Mouse (Mus musculus) ES-E14 (cell line): ENCODE measurements around the gene Immt. TPM values are rescaled to one million over a fixed set of nuclear protein-coding genes. Genes with fewer than 3 reads are reported as not detected.

Experiments
- DNase-seq: peaks from one replicate; pipeline ENCODE4 v3.0.0-alpha.2; 2013; ENCODE audit warnings: low read depth, low spot score
- H3K27ac ChIP-seq: 2 replicates; pipeline ENCODE4 v1.5.1; 2012; ENCODE audit warnings: low read depth, mild to moderate bottlenecking, low read length, moderate library complexity, mixed read lengths; ENCODE audit not compliant: poor library complexity, insufficient read depth, severe bottlenecking
- H3K36me3 ChIP-seq: 2 replicates; pipeline ENCODE4 v1.6.1; 2012; ENCODE audit warnings: mild to moderate bottlenecking, low read length, moderate library complexity, mixed read lengths; ENCODE audit not compliant: control insufficient read depth, poor library complexity, insufficient read depth, severe bottlenecking
- H3K4me1 ChIP-seq, 2 experiments: fragments of 150-350 bp in 1 of 2; sonication (generic) in 1 of 2; 2 replicates each; pipeline ENCODE4 v1.6.1; 2012; ENCODE audit warnings: low read length in 2 of 2, mild to moderate bottlenecking in 1 of 2, mixed read lengths in 1 of 2; ENCODE audit not compliant: control insufficient read depth in 2 of 2, insufficient read depth in 2 of 2, poor library complexity in 1 of 2
- H3K4me3 ChIP-seq, 2 experiments: fragments of 150-350 bp in 1 of 2; sonication (generic) in 1 of 2; 2 replicates each; pipeline ENCODE4 v1.5.1; 2012; ENCODE audit warnings: low read length in 2 of 2, low read depth in 1 of 2, mild to moderate bottlenecking in 1 of 2, mixed read lengths in 1 of 2; ENCODE audit not compliant: insufficient read depth in 1 of 2, poor library complexity in 1 of 2, severe bottlenecking in 1 of 2
- H3K9ac ChIP-seq: 2 replicates; pipeline ENCODE4 v1.6.1; 2012; ENCODE audit warnings: low read depth, mild to moderate bottlenecking, low read length, mixed read lengths; ENCODE audit not compliant: poor library complexity, insufficient read depth, severe bottlenecking
- H3K9me3 ChIP-seq: fragments of 150-350 bp; sonication (generic); 2 replicates; pipeline ENCODE4 v1.6.1; 2012; ENCODE audit warnings: low read depth, mild to moderate bottlenecking, low read length; ENCODE audit not compliant: control insufficient read depth, insufficient read depth
- CHD2 ChIP-seq: IDR thresholded peaks from 2 replicates; pipeline ENCODE4 v1.6.1; 2014; ENCODE audit warnings: mild to moderate bottlenecking, low read depth, low read length, inconsistent platforms
- HCFC1 ChIP-seq: IDR thresholded peaks from 2 replicates; pipeline ENCODE4 v1.6.1; 2012; ENCODE audit warnings: low read length, inconsistent platforms, borderline replicate concordance; ENCODE audit not compliant: insufficient read depth
- MAFK ChIP-seq: IDR thresholded peaks from 2 replicates; pipeline ENCODE4 v1.6.1; 2014; ENCODE audit warnings: mild to moderate bottlenecking, low read depth, low read length, inconsistent platforms; ENCODE audit not compliant: insufficient read depth
- ZC3H11A ChIP-seq: IDR thresholded peaks from 2 replicates; pipeline ENCODE4 v1.6.1; 2012; ENCODE audit warnings: low read depth, mild to moderate bottlenecking, inconsistent platforms, low read length, borderline replicate concordance
- ZNF384 ChIP-seq: IDR thresholded peaks from 2 replicates; pipeline ENCODE4 v1.6.1; 2012; ENCODE audit warnings: low read depth, low read length, inconsistent platforms
- in situ Hi-C, 2 experiments: fragments of 600-800 bp; cut with MboI; formaldehyde crosslinking; loops; one replicate each; pipeline ENCODE4 v1.15.1; 2025; ENCODE audit warnings: low sequenced_read_pairs in 2 of 2, inconsistent platforms in 1 of 2; ENCODE audit not compliant: unreplicated experiment in 2 of 2
- total RNA-seq: library from RNA; depleted of rRNA; stranded (reverse); fragments of 300-350 nt; gene quantifications from 2 replicates; pipeline ENCODE4 v1.2.3, GENCODE M21; 2012

Immt gene
- total RNA-seq, 1 experiment: 181 TPM

DNA sequence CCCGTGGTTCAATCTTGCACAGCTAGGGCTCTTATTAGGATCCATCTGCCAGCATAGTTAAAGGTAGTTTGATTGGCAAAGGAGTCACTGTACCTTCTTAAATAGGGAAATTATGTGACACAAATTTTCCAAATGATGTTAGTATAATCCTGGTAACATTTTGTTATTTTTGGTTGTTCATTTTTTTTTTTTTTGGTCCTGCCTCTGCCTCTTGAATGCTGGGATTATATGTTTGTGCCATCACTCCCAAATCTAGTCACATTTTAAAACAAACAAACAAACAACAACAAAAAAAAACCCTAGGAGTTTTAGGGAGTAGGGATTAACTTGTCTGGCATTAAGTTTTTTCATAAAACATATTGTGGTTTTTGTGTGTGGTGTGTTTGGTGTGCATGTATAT, 4.3 kb upstream of the Immt start, which contains the start of gene Mrpl35:
TSS of gene Mrpl35 (minus strand) at position 101 of the 400 bp plus-strand sequence.
- no peak for TF ChIP-seq HCFC1
- TF ChIP-seq CHD2: no peak
- no peak for TF ChIP-seq ZNF384
- TF ChIP-seq ZC3H11A: no peak
- no peak for TF ChIP-seq MAFK
- Histone ChIP-seq H3K36me3 (no peaks in the 10 kb centered on the region), H3K9ac (no peak within 1 kb of the TSS), H3K4me3 (no peak within 1 kb of the TSS), H3K4me1 (peaks cover 0 to 3% of the 10 kb centered on the region in 2 experiments; a peak in 2 of 4 replicates), H3K27ac (no peak within 1 kb of the TSS), H3K9me3 (no peaks in the 10 kb centered on the region)
- no peak for DNase-seq
- in situ Hi-C loops: no loop called here

- in situ Hi-C loops: no loop called here
- peaks cover 0 to 5% of the 10 kb centered on the region in 2 experiments; a peak in 2 of 4 replicates for H3K4me1 ChIP-seq
- H3K36me3 ChIP-seq: no peaks in the 10 kb centered on the region
- H3K4me3 ChIP-seq: peak overlapping the region; percentile 12 to 87; a peak in 2 of 4 replicates
- DNase-seq: no peak
- no peaks in the 10 kb centered on the region for H3K9me3 ChIP-seq
- no peak overlapping the region for H3K27ac ChIP-seq
- H3K9ac ChIP-seq: no peak overlapping the region
- TF ChIP-seq CHD2 (no peak), ZNF384 (no peak), ZC3H11A (no peak), MAFK (no peak), HCFC1 (no peak)
Measured at GRCm38 (mm10) chr6:71829768-71830167, 1.4 kb upstream of the Immt start.

DNA sequence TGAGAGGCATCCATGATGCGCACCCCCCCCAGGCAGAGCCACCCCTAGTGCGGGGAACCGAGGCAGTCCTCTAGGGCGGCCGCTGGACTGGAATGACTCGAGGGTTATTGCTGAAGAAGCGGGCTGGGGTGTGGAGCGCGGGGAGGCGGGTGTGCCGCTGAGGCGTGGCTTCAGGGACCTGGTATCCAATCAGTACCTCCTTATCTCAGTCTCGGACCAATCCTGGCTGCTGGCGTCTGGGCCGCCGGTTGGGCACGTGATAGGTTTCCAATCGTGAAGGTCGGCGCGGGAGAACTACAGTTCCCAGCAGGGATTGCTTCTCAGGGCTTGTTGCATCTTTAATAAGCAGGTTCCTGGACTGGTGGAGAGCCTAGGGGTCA, 440 bp downstream of the Immt start:
- no peaks in the 10 kb centered on the region for H3K9me3 ChIP-seq
- in situ Hi-C loops: no loop called here
- H3K36me3 ChIP-seq: no peaks in the 10 kb centered on the region
- 0 out of 2 replicates have a peak, but pooled peaks have one; percentile 2 for TF ChIP-seq MAFK
- peak; percentile 93 for TF ChIP-seq HCFC1
- TF ChIP-seq ZNF384: no peak
- H3K4me1 ChIP-seq: peaks cover 0 to 8% of the 10 kb centered on the region in 2 experiments; a peak in 2 of 4 replicates
- H3K9ac ChIP-seq: peak overlapping the region; percentile 98
- DNase-seq: peak; percentile 93
- H3K4me3 ChIP-seq: peak overlapping the region; percentile 87 to 96
- H3K27ac ChIP-seq: peak overlapping the region; percentile 95

DNA sequence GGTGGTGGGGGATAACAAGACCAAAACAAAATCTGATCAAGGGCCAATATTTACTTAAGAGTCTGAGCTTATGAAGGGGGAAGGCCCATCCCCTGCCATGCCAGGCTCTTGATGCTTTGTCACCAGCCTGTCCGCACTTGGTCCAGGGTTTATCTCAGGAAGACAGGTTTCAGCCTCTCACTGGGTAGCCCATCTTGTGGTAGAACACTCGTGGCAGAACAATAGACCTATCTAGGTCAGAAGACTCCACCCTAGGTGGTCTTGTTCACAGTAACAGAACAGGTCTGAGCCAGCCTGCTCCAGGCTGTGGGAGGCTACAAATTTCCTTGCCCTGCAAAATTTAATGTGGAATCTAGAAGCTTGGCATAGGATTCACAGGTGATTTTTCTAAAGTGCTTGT, 5.7 kb downstream of the Immt start:
- Histone ChIP-seq H3K9me3 (no peaks in the 10 kb centered on the region), H3K4me1 (peaks cover 0 to 18% of the 10 kb centered on the region in 2 experiments; a peak in 2 of 4 replicates), H3K36me3 (no peaks in the 10 kb centered on the region), H3K27ac (no peak overlapping the region), H3K4me3 (no peak overlapping the region), H3K9ac (no peak overlapping the region)
- DNase-seq: peak; percentile 28
- in situ Hi-C loops: no loop called here
- TF ChIP-seq HCFC1 (no peak), MAFK (no peak), CHD2 (no peak), ZC3H11A (no peak), ZNF384 (no peak)

GRCm38 (mm10) chr6:71839815-71840214, 8.7 kb downstream of the Immt start:
- no peaks in the 10 kb centered on the region for H3K9me3 ChIP-seq
- no peaks in the 10 kb centered on the region for H3K36me3 ChIP-seq
- no peak overlapping the region for H3K27ac ChIP-seq
- peaks cover 0 to 15% of the 10 kb centered on the region in 2 experiments; a peak in 2 of 4 replicates for H3K4me1 ChIP-seq
- no peak overlapping the region for H3K9ac ChIP-seq
- in situ Hi-C loops: no loop called here
- TF ChIP-seq ZNF384 (peak; percentile 69), ZC3H11A (no peak)
- DNase-seq: no peak
- H3K4me3 ChIP-seq: no peak overlapping the region
